Mouse (Mus musculus): ENCODE measurements around the gene Grin3b.
A peak's percentile ranks its signal among the peaks of the same experiment; 100 is the strongest.

DNA sequence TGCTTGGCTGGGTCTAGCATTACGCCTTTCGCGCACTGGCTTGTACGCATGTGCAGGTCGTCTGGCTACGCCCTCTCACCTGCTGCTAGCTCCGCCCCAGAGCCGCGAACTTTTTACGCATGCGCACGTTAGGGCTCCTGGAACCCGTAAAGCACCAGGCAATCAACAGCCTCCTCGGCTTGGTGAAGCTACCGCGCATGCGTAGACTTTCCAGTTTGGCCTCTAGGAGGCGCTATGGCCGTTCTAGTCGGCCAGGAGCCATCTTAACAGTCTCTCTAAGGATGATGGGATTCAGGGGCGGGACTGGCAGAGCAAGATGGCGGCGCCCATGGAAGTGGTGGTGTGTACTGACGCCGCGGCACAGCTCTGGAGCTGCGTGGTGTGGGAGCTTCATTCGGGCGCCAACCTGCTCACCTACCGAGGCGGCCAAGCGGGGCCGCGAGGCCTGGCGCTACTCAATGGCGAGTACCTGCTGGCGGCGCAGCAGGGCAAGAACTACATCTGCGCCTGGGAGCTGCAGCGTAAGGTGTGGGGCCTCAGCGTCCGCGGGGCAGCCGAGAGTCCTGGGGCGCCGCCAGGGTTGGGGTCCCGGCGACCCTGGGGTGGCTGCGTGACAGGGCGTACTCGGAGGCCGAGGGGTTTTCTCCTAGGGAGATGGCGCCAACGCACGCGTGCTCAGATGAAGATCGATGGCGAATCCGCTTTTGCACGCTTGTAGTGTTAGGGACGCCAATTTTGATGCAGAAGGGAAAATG lies 10.5 kb upstream of the Grin3b start, which contains the start of gene Wdr18:
- TF ChIP-seq POLR2A (IDR thresholded peaks at IDR 0.05; ENCODE audit: borderline replicate concordance, extremely low read depth, low read depth, low read length) (peak; percentile 44; the same call in 1 of the 2 replicates), CTCF (IDR thresholded peaks at IDR 0.05; ENCODE audit: insufficient read depth, low read length) (peak; percentile 88)
